Mouse (Mus musculus): ENCODE measurements around the gene Cldn14.
A peak's percentile ranks its signal among the peaks of the same experiment; 100 is the strongest.

Cldn14 gene

DNA sequence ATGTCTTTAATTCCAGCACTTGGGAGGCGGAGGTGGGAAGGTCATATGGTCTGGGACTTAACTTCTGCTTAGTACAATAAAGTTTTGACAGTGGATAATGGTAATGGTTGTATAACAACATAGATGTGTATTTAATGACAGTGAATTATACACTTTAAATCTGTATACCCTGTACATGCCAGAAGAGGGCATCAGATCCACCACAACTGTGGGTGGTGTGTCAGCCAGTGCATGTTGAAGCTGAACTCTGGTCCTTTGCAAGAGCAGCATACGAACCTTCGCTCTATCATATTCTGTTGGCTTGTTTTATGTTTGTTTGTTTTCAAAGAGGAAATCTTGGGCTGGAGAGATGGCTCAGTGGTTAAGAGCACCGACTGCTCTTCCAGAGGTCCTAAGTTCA is 61.2 kb downstream of the Cldn14 start:
- no peak for DNase-seq (ENCODE audit: low spot score in 2 of 2)

DNA sequence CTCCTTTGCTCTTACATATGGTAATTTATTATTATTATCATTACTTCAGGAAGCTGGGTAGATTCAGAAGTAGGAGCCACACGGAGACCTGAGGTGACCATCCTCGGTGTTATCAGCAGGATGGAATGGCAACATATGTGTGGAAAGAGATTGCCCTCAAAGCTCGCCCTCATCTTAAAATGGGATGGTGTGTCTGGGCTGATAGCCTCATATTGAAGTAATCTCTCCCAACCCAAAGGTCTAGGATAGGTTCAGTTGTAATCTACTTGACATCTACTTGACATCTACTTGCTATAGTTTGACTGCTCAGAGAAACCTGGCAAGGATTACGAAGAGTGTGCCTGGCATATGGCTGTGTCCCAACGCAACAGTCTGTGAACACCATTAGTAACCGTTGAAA is 64.3 kb downstream of the Cldn14 start:
- DNase-seq (ENCODE audit: low spot score in 2 of 2): no peak

DNA sequence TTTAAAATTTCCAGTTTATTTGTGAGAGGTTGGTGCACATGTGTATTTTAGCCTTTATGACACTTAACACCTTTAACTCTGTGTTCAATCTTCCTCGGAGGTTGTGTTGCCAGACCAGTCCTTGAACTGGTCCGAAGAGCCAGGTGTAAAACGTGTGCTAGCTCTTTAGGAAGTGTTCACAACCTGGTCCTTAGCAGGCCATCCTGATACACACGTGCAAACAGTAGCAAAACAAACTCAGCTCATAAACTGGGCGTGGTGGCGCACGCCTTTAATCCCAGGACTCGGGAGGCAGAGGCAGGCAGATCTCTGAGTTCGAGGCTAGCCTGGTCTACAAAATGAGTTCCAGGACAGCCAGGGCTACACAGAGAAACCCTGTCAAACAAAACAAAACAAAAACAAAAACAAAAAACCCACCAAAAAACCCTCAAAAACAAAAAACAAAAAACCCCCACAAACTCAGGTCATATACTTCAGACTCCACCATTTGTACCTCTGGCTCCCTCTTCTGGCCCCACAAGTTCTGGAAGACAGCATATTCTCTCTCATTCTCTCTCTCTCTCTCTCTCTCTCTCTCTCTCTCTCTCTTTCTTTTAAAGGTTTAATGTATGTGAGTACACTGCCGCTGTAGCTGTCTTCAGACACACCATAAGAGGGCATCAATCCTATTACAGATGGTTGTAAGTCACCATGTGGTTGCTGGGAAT is 65.7 kb downstream of the Cldn14 start:
- DNase-seq (ENCODE audit: low spot score in 2 of 2): no peak

GRCm38 (mm10) chr16:93941781-93942567 is 66.7 kb downstream of the Cldn14 start:
- peak in 1 of 2 experiments; percentile 8 for DNase-seq (ENCODE audit: low spot score in 2 of 2)

- no peak for DNase-seq (ENCODE audit: low spot score in 2 of 2)
Measured at GRCm38 (mm10) chr16:93939961-93940360, 68.7 kb downstream of the Cldn14 start.

DNA sequence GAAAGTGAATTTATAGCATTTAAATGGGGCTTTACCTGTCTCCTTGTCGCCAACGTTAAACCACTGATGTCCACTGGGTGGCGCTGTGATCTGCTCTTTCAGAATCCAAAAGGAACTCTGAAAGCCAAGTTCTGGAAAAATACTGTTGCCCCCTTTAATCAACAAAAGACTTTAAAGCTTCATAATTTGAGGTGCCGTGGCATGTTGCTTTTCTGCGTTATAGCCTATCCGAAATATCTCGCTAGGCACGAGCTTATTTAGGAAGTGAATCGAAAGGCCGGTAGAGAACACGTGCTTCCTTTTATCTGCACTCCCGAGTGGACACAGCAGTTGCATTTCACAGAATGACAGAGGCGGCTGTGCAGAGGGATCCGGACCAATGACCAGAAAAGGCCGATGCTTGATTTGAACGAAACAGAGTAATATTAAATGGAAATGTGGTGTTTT is 70.2 kb downstream of the Cldn14 start:
- peak; percentile 37 to 54 for DNase-seq (ENCODE audit: low spot score in 2 of 2)

DNA sequence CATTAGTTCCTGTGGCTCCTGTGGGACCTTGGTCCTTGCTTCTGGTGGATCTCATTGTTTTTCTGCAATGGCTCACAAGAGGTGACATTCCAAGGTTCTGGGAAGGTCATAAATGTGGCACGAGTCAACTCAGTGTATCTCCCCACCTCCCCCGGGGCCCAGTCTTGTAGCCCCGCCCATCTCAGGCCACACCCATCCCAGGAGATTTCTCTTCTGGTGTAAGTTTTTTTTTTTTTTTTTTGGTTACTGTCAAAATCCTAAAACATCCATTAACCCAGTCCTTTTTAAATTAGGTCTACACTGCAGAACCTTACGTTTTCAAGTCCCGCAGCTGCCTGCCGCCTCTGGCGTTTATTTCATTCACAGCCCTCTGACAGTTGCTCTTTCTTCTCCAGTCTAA is 73.6 kb downstream of the Cldn14 start:
- peak in 1 of 2 experiments; percentile 16 for DNase-seq (ENCODE audit: low spot score in 2 of 2)

- DNase-seq (ENCODE audit: low spot score in 2 of 2): no peak
Measured at GRCm38 (mm10) chr16:93934588-93934987, 74.0 kb downstream of the Cldn14 start.

DNA sequence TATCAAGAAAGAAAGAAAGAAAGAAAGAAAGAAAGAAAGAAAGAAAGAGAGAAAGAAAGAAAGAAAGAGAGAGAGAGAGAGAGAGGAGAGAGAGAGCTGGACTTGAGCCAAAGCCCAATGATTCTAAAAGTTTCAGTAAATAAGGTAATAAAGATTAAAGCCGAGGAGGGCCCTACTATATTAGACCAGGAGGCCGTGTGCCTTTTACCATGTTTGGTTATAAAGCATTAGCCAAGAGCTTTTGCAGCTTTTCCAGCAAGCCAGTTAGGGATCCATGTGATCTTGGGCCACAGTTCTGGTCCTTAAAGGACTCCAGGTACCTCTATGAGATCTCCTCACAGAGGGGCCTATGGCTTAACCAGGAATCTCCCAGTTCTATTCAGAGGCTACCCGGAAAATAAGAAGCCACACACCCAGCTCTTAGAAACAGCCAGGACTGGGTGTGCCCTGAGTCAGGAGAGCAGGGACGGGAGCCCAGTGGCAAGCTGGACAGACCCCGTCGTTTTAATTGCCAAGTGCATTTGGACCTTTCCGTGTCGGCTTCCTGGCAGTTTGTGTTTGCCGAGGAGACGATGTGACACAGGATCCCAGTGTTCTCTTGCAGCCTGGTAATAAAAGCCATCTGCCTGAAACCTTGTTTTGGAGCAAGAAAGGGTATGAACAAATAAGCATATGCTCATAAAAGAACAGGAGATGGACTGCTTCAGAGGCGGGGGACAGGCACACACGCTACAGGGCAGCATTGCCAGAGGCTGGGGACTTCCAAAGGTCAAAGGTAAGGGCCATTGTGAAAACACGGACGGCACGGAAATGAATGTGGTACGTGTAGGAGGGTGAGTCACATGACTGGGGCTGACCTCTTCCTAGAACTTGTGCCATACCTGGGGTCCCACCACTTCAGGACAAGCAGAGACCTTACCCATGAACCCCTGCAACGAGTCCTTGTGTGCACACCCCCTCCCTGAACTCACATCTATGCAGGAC is 76.2 kb downstream of the Cldn14 start:
- no peak for DNase-seq (ENCODE audit: low spot score in 2 of 2)

DNA sequence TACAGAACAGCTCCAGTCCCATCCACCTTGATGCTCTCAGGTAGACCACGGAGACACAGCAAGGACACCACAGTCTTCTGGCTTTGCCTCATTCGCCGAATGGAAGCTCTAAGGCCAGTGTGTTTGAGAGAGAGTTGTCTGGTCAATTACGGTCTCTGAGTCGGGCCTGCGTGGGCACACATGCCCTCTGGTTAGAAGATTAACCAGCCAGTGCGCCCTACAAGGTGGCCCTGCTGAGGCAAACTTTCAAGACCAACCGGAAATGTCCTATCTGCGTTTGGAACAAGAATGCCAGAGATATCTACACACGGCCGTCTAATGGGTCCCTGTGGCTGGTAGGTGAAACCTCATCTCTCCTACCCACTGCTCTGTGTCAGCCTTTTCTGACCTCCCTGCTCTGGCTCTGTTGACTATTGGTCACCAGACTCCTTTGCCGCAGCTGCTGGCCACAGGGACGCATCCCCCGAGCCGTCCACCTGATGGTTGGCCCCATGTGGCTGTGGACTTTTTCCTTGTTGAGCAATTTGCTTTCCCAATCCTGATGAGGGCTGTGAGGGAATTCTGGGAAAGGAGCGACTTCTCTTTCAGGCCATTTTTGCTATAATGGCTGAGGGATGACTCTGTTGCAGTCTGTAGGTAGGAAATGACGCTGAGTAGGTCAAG is 79.1 kb downstream of the Cldn14 start:
- DNase-seq (ENCODE audit: low spot score in 2 of 2): no peak

DNA sequence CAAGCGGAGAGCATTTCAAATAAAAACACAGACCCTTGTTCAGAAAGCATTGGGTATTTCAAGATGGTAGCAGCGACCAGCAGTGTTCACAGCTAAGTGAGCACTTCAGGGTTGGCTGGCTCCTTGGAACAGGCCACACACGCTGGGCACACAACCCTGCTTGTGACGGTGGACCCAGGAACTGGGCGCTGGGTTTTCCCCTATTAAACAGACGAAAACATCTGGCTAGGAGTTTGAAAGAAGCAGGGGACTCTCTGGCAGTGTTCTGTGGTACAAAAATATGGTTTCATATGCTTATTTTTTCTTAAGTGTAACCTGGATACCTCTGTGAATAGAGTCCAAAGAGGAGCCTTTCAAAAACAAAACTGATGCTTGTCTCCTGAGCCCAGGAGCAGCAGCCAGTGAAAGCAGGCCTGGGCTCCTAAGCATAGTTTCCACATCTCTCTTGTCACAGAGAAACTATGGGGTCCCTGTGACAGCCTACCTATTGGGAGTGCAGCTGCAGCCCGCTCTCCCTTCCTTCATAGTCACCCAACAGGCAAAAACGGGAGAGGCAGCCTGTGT is 82.9 kb downstream of the Cldn14 start:
- no peak for DNase-seq (ENCODE audit: low spot score in 2 of 2)

DNA sequence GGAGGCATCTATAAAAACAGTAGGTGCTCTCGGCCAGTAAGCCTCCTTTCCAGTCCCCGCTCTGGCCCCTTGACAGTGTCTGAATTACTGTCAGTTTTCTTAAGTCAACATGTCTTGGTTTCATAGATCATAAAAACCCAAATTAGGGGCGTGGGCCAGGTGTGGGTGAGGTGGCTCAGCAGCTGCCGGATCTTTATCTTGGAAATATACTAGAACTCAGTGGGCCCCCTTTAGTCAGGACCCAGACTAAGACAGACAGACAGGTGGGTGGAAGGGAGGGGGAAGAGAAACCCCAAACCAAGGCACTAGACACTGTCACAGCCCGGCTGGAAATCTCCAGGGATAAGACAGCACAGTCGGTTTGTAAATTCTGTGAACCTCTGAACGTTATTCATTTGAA is 84.8 kb downstream of the Cldn14 start:
- DNase-seq (ENCODE audit: low spot score in 2 of 2): no peak

DNA sequence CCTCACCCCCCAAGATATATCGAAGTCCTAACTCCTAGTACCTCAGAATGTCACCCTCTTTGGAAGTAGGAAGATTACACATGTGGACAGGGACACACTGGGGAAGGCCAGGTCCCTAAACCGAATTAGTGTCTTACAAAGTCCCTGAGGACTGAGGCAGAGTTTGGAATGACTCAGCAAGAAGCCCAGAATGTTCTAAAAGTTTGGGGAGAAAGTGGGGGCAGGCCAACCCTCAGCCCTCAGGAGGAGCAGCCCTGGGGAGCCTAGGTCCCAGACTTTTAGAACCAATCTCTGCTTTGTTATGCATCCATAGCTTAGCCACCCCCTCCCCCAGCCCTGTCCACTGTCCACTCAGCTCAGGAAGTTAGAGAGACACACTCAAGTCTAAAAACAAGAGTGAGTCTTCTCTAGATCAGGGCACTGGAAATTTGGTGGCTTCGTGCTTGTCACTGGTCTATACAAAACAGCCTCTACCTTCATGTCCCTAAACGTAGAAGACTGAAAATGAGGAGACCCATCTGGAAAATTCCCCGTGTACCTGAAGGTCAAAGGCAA is 85.7 kb downstream of the Cldn14 start:
- DNase-seq (ENCODE audit: low spot score in 2 of 2): no peak

GRCm38 (mm10) chr16:93920673-93921072 is 88.0 kb downstream of the Cldn14 start:
- DNase-seq (ENCODE audit: low spot score in 2 of 2): no peak

GRCm38 (mm10) chr16:93919189-93919588 is 89.4 kb downstream of the Cldn14 start:
- no peak for DNase-seq (ENCODE audit: low spot score in 2 of 2)

GRCm38 (mm10) chr16:93918679-93919060 is 90.0 kb downstream of the Cldn14 start:
- no peak for DNase-seq (ENCODE audit: low spot score in 2 of 2)

- DNase-seq (ENCODE audit: low spot score in 2 of 2): peak; percentile 66 to 83
Measured at GRCm38 (mm10) chr16:93917712-93918678, 90.6 kb downstream of the Cldn14 start.

DNA sequence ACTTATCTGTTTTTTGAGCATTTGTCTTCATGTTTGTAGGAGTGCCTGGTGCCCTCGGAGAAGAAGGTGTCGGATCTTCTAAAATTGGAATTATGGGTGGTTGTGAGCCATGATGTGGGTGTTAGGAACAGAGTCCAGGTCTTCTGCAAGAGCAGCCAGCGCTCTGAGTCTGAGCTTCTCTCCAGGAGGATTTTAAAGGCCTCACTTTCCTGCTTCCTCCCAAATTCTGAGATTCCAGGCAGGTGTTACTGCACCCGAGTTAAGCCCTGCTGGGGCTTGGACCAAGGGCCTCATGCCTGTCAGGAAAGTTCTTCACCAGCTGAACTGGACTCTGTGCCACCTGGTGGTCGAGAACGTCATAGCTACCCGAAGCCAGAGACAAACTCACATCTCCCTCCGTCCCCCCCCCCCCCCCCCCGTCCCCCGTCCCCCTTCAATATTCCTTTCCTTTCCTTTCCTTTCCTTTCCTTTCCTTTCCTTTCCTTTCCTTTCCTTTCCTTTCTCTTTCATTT is 93.2 kb downstream of the Cldn14 start:
- DNase-seq (ENCODE audit: low spot score in 2 of 2): peak; percentile 34 to 57

DNA sequence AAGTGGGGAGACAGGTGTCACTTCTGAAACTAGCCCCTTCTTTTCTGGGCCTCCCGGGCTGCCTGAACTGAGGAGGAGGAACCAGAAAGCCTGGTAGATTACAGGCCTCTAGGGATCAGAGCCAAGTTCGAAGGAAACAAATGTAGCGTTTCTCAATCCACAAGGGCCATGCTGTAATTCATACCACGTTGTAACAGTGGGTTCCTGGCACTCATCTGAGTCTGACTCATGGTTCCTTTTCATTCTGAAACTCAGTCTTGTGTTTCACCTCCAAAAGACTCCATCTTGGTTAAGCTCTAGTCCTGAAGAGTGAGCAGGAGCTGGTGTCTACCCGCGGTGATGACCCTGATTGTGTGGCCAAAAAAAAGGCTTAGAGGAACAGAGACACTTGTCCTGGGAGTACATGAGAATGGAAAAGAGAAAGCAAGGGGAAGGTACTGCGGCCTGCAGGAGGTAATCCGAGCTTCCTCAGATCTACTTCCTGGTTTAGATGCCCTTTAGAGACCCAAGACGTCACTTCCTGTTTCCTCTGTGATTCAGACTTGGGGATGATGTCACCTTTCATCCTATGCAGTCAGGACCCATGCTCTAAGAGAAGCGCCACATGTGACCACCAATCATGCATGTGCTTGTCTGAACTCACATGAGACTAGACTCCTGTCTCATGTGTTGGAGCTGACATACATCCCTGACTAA is 94.6 kb downstream of the Cldn14 start:
- DNase-seq (ENCODE audit: low spot score in 2 of 2): peak; percentile 22 to 56

Data from natural killer cell, adult 2 months (primary cell).